Mouse (Mus musculus) thymus, postnatal 25 days (tissue): Measurements from ENCODE around the gene Ddo.

ENCODE experiments used
- DNase-seq: peaks from one replicate; pipeline ENCODE4 v3.0.0; 2022

Gene Ddo

GRCm38 (mm10) chr10:40719062-40719461 lies 89.3 kb downstream of the Ddo start:
- no peak for DNase-seq

GRCm38 (mm10) chr10:40720883-40721282 lies 91.1 kb downstream of the Ddo start:
- DNase-seq = no peak

- no peak for DNase-seq
These were observed 94.5 kb downstream of the Ddo start for GRCm38 (mm10) chr10:40724342-40724741.

GRCm38 (mm10) chr10:40725066-40725465 lies 95.3 kb downstream of the Ddo start:
- DNase-seq = no peak

- no peak for DNase-seq
These were observed 95.7 kb downstream of the Ddo start for GRCm38 (mm10) chr10:40725471-40725870.

- no peak for DNase-seq
These were observed 96.6 kb downstream of the Ddo start for GRCm38 (mm10) chr10:40726288-40726902.

- DNase-seq = no peak
These were observed 97.2 kb downstream of the Ddo start for GRCm38 (mm10) chr10:40726989-40727388.

- no peak for DNase-seq
These were observed 100.4 kb downstream of the Ddo start for GRCm38 (mm10) chr10:40730200-40730599.
